Mouse (Mus musculus): ENCODE results near the gene Lats2. TPM values are rescaled to one million over a fixed set of nuclear protein-coding genes. Genes with fewer than 3 reads are reported as not detected.

Gene Lats2
- total RNA-seq, 2 experiments from 2014 or later, result 13.6 to 19.8 TPM

DNA sequence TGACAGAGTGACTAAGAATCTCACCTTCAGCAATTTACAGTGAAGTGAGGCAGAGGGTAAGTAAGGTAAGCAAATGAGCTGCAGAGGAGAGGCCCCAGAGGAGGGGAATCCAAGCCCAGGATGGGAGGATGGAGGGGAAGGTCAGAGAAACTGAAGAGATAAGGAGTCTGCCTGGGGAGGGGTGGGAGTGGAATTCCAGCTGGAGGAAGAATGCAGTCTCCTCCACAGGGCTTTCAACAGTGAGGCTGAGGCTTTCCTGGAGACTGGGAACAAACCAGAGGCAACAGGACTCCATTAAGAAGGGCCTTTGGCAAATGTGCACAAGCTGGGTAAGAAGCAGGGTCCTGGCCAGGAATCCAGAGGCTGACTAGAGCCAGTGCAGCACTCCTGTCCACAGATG, 21.1 kb downstream of the Lats2 start:
- no peak for DNase-seq

DNA sequence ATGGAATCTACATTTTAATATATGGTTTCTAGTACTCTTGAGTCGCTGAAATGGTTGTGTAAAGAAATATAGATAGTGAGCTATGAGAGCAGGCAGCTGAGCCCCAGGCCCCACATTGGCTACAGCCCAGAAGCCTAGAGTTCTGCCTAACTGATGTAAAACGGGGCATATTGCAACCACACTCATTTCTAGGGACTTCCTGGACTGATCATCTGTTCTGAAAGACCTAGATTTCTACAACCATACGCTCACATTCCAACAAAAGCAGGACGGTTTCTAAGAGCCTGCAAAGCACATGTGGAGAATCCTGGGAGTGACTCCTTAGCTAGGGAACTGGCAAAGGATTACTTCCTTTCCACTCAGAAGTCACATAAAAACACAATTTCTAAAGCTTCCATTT, 22.0 kb downstream of the Lats2 start:
- no peak for DNase-seq

DNA sequence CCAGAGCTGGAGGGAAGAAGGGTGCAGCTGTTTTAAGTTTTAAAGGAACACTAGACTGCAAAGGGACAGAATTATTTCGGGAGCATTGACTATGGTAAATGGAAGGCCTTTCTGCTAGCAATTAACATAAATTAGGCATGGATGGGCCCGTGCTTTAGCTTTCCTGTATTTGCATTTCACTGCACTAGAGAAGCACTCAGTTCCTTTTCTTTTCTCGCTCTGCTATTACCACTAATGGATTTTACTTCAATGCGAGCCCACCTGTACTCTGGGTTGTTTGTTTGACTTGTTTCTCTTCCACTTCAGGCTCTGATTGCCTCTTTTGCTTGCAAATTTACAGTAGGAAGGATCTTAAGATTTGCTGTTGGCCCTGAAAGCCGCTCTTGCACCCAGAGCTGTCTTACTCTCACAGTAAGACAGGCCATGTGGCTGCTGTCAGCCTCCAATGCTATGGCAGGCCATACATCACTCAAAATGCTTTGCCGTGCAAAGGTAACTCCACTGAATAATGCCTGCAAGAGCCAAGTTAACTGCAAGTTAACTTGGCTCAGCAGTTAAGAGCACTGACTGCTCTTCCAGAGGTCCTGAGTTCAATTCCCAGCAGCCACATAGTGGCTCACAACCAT, 25.4 kb downstream of the Lats2 start:
- no peak for DNase-seq

DNA sequence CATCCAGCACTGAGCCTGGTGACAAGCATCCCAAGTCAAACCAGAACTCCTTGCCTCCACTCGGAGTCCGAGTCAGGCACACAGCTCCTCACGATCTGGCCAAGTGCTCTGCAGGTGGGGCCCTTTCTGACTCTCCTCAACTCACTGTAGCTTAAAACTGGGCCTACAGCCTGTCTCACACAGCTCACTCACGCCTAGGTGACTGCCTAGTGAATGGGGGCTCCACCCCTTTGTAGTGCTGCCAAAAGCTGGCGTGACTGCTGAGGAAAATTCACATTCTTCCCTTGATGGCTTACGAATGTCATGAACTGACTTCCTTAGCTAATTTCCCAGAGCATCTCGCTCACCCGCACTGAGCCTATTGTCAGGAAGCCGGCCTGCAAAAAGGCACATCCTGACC, 27.7 kb downstream of the Lats2 start:
- peak; percentile 32 for DNase-seq

DNA sequence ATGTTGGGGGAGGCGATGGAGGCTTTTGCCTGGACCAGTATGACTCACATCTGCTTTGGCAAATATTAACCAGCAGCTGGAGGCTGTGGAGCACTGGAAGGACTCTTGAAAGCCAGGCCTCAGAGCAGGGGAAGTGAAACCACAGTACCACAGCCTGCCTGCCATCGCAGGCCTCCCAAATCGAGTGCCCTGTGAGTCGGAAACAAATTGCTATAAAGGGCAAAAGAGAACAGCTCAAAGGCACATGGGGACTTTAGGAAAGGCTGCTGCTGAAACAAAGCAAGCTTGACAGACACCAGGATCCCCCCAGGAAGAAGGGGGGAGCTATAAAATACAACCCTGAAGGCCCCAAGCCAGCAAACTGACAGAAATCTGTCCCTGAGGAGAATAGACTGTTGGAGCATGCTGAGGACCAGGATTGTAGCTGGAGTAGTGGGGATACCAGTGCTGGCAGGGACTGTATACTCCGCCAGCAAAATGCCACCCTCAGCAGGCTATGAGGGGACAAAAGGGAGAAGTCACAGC, 28.2 kb downstream of the Lats2 start:
- DNase-seq, result peak; percentile 48

DNA sequence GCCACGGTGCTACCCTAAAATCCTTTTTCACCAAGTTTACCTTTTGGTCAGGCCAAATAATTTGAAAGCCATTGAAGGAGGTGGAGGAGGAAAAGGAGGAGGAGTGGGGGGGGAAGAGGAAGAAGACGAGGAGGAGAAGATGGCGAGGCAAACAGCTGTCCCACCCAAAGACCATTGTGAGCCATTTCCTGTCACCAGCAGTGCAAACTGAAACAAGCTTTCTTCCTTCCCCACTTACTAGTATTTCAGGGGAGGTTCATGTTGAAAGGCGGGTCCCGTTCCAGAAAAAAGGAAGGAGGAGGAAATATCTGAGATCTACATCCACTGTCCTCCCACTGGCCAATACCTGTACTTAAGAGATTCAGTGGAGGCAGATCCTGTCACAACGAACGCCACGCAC, 28.8 kb downstream of the Lats2 start:
- DNase-seq, result no peak

DNA sequence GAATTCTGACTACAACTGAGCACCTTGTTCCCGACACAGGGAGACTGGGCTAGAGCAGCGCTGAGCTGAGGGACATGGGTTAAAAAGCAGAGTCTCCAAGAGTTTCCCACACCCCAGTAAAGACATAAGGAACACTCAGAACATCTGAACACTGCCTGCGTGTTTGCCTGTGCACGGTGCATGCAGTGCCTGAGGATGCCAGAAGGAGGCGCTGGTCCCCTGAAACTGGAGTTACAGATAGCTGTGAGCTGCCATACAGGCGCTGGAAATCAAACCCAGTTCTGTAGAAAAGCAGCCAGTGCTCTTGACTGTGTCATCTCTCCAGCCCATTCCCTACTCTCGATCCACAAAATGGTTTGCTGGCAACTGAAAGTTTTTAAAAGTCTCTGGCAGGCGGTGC, 32.0 kb downstream of the Lats2 start:
- no peak for DNase-seq

DNA sequence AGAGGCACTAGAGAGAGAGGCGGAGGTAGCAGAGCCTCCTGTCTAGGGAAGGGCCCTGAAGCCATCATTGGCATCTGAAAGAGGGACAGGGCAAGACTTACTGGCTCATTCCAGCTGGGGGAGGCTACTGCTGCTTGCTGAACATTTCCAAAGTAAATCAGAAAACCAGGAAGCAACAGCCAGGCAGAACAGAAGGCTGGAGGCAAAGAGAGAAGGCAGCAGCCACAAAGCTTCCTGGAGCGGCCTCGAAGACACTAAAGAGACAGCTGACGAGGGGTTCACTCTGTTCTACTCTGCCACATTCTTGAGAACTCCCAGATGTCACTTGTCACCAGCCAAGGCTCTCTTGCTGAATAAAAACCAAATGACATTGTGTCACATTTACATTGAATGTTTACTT, 33.7 kb downstream of the Lats2 start:
- DNase-seq, result no peak

DNA sequence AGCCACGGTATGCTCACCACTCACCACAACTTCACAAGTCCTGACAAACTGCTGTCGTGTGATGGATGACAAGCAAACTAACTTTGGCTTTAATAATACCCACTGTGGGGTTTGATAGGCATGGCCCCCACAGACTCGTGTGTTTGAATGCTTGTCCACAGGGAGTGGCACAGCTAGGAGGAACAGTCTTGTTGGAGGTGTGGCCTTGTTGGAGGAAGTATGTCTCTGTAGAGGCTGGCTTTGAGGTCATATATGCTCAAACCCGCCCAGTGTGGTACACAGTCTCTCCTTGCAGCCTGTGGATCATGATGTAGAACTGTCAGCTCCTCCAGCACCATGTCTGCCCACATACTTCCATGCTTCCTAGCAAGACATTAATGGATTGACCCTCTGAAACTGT, 39.9 kb downstream of the Lats2 start:
- DNase-seq, result no peak

DNA sequence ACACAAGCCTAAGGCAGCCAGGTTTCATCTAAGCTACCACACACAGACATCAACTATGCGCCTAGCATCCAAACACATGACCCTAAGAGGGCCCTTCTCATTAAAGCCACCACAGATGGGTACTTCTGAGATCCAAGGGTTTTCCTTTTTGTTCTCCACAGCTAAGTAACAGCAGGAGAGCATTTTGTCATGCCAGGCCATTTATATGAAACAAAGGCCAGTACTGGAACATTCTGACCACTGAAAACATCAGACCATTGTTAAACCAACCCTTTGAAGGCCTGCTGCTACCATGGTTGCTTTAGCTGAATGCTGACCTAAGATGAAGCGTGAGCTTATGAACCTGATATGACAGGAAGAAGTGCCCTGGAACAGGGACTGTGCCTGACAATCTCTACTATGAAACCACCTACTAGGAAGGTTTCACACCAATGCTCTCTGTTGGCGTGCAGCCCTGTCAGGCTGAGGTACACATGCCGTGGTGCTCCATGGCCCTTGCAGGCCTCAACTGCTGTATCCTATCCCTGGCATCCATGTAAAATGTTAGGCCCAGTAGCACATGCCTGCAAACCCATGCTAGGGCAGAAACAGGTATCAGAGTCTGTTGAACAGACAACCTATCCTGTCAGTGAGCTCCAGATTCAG, 41.5 kb downstream of the Lats2 start:
- no peak for DNase-seq

DNA sequence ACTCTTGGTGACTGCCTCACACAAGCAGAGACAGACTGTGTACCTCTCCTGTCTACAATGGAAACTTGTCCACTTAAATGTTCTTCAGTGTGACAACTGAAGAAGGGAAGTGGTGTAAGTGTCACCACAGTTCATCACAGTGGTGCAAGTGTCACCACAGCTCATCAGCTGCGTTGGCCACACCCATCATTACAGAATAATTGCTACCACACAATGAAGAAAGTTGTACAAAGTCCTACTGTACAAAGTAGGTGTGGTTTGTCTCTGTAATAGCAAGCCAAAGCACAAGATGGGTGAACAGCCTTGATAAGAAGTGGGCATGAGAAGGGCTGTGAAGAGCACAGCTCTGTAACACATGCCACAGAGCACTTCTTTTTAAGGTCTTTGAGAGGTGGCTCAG, 45.3 kb downstream of the Lats2 start:
- no peak for DNase-seq

DNA sequence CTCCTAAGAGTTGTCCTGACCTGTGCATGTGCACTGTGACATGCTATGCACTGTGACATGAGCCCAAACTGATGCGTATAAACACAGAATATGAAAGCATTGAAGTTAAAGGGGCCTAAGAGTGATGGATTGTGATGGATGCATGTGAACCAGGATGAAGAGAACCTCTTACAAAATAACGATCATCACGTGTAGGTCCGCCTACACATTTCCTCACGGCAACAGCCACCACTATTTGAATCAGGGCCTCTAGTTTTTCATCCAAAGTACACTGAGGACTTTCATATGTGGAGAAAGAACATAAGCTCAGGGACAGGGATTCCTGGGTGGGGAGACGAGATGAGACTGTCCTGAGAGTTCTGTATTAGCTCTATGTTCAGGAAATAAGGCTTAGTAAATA, 47.1 kb downstream of the Lats2 start:
- DNase-seq, result no peak

DNA sequence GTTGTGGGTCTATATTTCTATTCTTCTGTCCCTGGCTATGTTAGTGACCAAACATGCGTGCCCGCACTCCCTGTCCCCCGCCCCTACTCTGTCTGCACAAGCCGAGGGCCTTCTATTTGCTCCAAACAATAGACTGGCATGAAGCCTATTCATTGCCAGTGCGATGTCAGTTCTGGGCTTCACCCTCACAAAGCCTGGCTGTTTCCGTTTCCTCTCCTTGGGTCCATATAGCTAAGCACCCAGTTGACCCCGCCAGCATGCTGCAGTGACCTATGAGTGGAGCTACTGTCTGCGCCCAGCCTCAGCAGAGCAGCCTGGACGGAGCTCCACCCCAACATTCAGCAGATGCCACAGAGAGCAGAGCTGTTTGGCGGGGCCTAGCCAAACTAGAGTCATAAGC, 49.0 kb downstream of the Lats2 start:
- DNase-seq, result no peak

DNA sequence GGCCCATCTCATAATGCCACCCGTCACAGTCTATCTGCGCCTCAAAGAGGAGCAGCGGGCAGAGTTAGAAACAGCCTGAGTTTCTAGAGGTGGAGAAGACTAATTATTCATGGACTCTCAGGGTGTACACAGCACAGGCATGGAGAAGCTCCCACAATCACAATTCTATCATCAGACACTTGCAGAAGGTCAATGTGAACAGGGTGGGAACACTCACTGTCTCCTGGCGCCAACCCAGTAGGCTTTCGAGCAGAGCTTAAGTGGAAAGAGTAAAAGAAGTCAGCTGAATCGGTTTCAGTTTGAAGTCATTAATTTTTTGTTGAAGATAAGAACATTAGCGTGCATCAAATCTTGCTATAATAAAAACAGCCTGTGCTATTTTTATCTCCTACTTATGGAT, 49.6 kb downstream of the Lats2 start:
- peak; percentile 44 for DNase-seq

DNA sequence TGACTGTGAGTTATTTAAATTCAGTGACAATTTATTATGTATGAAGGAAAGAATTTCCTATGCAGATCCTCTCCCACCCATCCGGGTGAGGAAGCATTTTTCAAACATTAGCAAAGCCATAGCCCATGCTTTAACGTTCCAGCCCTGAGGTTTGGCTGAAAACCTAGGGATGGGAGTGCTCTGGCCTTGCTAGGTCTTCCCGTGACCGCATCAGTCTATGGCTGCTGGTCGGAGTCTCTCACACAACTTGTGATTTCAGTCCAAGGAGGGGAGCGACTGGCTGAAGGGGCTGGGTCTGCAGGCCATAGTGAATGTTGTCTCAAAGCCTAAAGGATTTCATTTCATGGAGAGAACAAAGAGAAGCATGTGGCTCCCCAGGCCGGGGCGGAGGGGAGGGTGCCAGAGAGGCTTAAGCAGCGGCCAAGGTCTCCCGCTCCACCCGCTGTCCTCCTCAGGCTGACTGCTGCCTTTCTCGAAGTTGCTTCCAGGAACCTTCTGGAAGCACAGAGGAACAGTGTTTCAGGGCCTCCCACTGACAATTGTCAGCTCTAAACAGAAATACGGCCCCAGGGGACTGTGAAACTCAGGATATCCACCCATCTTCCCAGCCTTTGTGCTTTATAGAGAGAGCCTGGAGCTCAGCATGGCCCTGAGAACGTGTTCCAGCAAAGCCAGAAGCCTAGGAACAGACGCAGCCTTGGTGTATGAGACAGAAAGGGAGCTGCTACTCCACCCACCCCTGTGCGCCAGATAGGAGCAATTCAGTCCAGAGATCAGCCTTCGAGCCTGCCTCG, 50.9 kb downstream of the Lats2 start:
- DNase-seq, result peak; percentile 68

DNA sequence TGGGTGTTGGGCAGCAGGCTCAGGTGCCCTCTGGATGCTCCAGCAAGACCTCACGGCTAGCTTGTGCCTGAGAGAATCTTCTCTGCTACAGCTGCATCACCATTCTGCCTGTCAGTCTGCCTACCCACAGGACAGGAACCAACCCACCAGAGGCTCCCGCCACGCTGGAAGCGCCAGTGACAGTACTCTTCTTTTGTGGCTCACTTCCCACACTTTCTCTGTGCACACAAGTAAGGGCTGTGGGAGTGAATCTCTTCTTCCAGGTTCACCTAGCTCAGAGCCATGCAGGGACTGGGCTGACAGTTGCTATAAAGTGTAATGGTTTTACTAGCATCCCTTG, 51.5 kb downstream of the Lats2 start:
- no peak for DNase-seq

DNA sequence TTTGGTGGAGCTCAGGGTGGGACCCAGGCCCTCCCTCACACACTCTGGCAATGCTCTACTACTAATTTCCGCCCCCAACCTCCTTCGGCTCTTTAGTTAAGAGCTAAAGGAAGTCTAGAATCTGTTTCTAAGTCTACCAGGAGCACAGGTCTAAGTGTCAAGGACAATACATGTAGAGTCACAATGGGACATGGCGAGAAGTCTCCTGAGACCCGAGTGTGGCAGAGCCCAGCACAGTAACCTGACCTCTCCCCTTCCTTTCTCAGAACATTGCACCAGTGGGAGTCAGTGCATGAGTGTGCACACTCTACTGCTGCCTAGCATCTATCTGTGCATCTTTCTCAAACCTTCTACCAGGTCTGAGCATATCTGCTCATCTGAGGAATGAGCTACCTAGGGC, 52.4 kb downstream of the Lats2 start:
- DNase-seq, result no peak

DNA sequence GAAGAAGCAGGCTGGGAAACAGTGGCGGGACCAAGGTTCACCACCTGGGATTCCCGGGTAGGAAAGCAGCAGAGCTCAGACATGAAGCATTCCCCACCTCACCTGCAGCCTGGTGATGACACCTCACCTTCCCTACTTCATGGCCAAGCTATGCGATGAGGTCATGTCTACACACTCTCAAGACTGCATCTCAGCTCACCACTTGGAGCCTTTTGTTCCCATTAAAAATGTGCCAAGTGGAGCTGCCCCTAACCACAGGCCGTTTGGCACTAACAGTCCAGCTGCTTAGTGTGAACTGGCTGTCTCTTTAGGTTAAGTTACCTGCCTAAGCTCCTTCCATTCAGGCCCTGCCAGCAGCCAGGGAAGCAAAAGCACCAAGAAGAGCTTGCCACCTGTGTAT, 53.1 kb downstream of the Lats2 start:
- no peak for DNase-seq

DNA sequence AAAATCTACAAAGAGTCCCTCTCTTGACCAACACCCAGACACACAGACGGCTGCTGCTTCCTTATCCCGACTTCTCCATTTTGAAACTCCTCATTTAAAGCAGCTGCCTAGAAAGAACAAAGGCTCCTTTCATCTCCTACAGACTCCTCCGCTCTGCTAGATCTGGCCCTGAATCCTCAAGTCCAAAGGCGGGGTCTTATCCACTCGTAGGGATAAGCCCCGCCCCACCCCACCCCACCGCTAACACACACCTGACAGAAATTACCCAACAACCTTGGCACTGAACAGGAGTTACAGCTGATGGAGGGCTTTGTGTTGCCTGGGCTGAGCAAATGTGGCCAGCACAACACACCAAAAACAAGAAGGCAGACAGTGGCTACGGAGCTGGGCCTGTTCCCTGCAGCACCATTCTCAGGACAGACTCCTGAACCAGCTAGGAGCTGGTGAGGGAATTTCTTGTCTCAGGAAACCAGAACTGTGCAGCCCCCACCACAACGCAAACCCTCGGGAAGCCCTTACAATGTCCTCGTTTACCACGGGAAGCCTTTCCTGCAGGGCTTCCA, 56.2 kb downstream of the Lats2 start:
- DNase-seq, result no peak

DNA sequence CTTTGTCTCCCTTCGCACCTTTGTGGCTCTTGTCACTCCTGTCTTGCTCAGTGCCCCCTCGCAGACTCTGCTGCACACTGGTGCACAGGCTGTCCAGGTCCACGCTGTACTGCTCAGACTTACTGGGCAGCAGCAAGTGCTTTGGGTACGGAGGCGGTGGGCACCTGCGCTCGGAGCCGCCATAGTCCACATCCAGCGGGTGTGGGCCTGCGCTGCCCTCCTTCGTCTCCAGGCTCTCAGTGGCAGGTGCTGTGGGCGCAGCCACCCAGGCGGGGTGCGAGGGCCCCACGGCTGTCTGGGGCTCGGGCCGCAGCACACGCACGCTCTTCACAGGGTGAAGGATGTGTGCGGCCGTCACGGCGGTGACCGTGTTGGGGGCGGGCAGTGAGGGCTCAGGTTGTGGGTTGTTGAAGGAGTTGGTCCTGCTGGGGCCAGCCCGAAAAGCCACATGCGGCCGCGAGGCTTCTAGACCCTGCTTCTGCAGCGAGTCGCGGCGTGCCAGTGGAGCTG, 58.7 kb downstream of the Lats2 start:
- no peak for DNase-seq

DNA sequence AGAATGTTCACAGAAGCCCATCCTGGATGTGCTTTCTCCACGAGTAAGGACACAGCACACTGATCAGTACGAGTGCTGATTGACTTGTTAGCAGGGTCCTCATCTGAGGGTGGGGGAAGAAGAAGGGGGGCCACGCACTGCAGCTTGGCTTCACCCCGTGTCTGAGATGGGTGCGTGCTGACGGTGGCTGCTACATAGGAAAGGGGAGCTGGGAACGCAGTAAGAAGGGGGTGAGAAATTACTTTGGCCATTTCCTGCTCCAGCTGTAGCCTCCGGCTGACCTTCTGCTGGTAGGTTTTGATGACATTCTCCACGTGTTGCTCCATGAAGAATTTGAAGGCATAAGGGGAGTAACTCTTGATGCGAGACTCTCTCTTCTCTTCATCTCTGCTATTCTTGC, 59.2 kb downstream of the Lats2 start:
- DNase-seq, result no peak

DNA sequence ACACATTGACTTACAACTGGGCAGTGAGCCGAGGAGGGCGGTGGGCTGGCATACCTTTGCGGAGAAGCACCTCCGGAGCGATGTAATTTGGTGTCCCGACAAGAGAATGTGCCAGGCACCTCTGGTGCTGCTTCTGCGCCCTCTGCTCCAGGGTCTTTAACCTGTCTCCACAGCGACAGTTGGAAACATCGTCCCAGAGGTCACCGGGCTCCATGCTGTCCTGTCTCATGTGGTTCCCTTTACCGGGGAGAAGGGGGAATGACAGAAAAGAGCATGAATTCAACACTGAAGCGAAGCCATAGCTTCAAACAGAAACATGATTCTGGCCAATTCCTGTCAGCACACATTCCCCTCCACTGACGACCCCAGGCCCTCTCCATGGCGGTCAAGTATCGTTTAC, 62.1 kb downstream of the Lats2 start:
- DNase-seq, result no peak

DNA sequence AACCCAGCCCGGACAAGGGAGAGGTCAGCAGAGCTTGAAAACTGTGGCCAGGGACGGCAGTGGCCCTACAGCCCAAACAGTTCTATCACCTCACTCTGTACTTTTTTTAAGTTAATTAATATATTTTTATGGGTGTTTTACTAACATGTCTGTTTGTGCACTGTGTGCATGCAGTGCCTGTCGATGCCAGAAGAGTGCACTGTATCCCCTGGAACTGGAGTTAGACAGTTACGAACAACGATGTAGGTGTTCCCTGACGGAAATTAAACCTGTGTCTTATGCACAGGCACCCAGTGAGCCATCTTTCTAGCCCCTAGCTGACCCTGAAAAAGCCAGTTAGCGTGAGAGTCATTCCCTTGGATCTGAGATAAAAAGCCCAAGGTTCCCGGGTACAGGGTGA, 62.6 kb downstream of the Lats2 start:
- DNase-seq, result no peak

All from gastrocnemius, postnatal 25 days (tissue).